Mouse (Mus musculus) liver, embryonic 14.5 days (tissue): ENCODE data around the gene Chst7. TPM values are rescaled to one million over a fixed set of nuclear protein-coding genes. Genes with fewer than 3 reads are reported as not detected.

Source experiments
- ATAC-seq: fragments of 200-750 bp; cut with Nextera tagmentation; 2 replicates; pipeline ENCODE4 v1.8.0; 2017; ENCODE audit warnings: moderate number of reproducible peaks, mild to moderate bottlenecking, moderate library complexity; ENCODE audit not compliant: insufficient read depth
- DNase-seq, 3 experiments: peaks; one replicate each; pipeline ENCODE4 v3.0.0-alpha.2; 2012 to 2013; ENCODE audit warnings: low read depth in 3 of 3, low spot score in 3 of 3
- H3K27ac ChIP-seq: fragments of 300-500 bp; sonication (generic); 2 replicates; pipeline ENCODE4 v1.5.1; 2014; ENCODE audit warnings: moderate library complexity, mild to moderate bottlenecking, control low read depth, inconsistent platforms
- H3K27me3 ChIP-seq: fragments of 300-500 bp; sonication (generic); 2 replicates; pipeline ENCODE4 v1.6.1; 2014; ENCODE audit warnings: mild to moderate bottlenecking, low read length, moderate library complexity; ENCODE audit not compliant: control insufficient read depth, insufficient read depth
- H3K36me3 ChIP-seq: fragments of 300-500 bp; sonication (generic); replicated peaks from 2 replicates; pipeline ENCODE4 v1.6.1; 2014; ENCODE audit warnings: low read depth; ENCODE audit not compliant: control insufficient read depth, insufficient read depth
- H3K4me1 ChIP-seq, 2 experiments: fragments of 200-500 bp in 1 of 2; fragments of 300-500 bp in 1 of 2; sonication (generic) in 1 of 2; replicated peaks; 2 replicates each; pipeline ENCODE4 v1.6.1; 2012 to 2014; ENCODE audit warnings: antibody characterized with exemption in 1 of 2, inconsistent platforms in 1 of 2, low read length in 1 of 2; ENCODE audit not compliant: control insufficient read depth in 2 of 2, insufficient read depth in 2 of 2
- H3K4me2 ChIP-seq: fragments of 300-500 bp; sonication (generic); 2 replicates; pipeline ENCODE4 v1.6.1; 2014; ENCODE audit warnings: low read depth, mild to moderate bottlenecking, control low read depth, moderate library complexity
- H3K4me3 ChIP-seq, 2 experiments: fragments of 200-500 bp in 1 of 2; fragments of 300-500 bp in 1 of 2; sonication (generic) in 1 of 2; 2 replicates each; pipeline ENCODE4 v1.5.1; 2012 to 2014; ENCODE audit warnings: low read depth in 2 of 2, low read length in 2 of 2, mild to moderate bottlenecking in 2 of 2, control low read depth in 1 of 2, inconsistent platforms in 1 of 2, moderate library complexity in 1 of 2; ENCODE audit not compliant: insufficient read depth in 1 of 2
- H3K9ac ChIP-seq: fragments of 300-500 bp; sonication (generic); replicated peaks from 2 replicates; pipeline ENCODE4 v1.6.1; 2014; ENCODE audit warnings: mild to moderate bottlenecking, control low read depth, moderate library complexity
- H3K9me3 ChIP-seq: fragments of 300-500 bp; sonication (generic); 2 replicates; pipeline ENCODE4 v1.6.1; 2016; ENCODE audit warnings: low read length, mixed read lengths; ENCODE audit not compliant: control insufficient read depth
- CTCF ChIP-seq: IDR thresholded peaks from 2 replicates; pipeline ENCODE4 v1.5.1; 2016; ENCODE audit warnings: antibody characterized with exemption, low read depth, control low read depth
- EP300 ChIP-seq: IDR thresholded peaks from 2 replicates; pipeline ENCODE4 v1.6.1; 2016; ENCODE audit warnings: antibody characterized with exemption, low read depth
- WGBS: fragments of 180-500 bp; shearing (Covaris S2); extraction: QIAGEN DNeasy Blood & Tissue Kit; methylation state at CpG from one replicate; pipeline ENCODE4 v1.1.7; 2014; ENCODE audit not compliant: insufficient replicate concordance; 5-methylcytosine and 5-hydroxymethylcytosine counted together
- polyA plus RNA-seq, 2 experiments: library from polyadenylated mRNA; depleted of rRNA in 1 of 2; stranded (reverse) in 1 of 2; unstranded in 1 of 2; fragments of >200 nt; fragmentation: Nextera tagmentation in 1 of 2; extraction: Ambion mirVana in 1 of 2; gene quantifications; 2 replicates each; pipeline versions ENCODE4 v1.2.1 to v1.2.3; 2012 to 2014

Chst7 gene
- polyA plus RNA-seq, 2 experiments, result 0.42 to 0.48 TPM

- TF ChIP-seq EP300, result no peak
- Histone ChIP-seq H3K9me3 (no peaks in the 10 kb centered on the region), H3K4me3 (no peak overlapping the region), H3K4me2 (no peak overlapping the region), H3K27me3 (no peaks in the 10 kb centered on the region), H3K9ac (no peak overlapping the region), H3K36me3 (no peaks in the 10 kb centered on the region), H3K27ac (no peak overlapping the region), H3K4me1 (no peaks in the 10 kb centered on the region)
- no peak for DNase-seq
- no peak for ATAC-seq
Measured at GRCm38 (mm10) chrX:20128951-20129350, 69.6 kb downstream of the Chst7 start.

- H3K36me3 ChIP-seq, result no peaks in the 10 kb centered on the region
- 63% methylated on average over 1 of the region's 1 CpGs for WGBS
- H3K4me1 ChIP-seq, result no peaks in the 10 kb centered on the region
- ATAC-seq, result no peak
- H3K9me3 ChIP-seq, result no peaks in the 10 kb centered on the region
- no peaks in the 10 kb centered on the region for H3K27me3 ChIP-seq
- H3K4me2 ChIP-seq, result no peak overlapping the region
- H3K4me3 ChIP-seq, result no peak overlapping the region
- no peak overlapping the region for H3K9ac ChIP-seq
- H3K27ac ChIP-seq, result no peak overlapping the region
- TF ChIP-seq EP300 (no peak), CTCF (no peak)
- no peak for DNase-seq
Measured at GRCm38 (mm10) chrX:20129466-20129865, 70.1 kb downstream of the Chst7 start.

Other genes with a start within 250 kb of the Chst7 start
- gene Slc9a7, start 232.2 kb downstream of the Chst7 start, polyA plus RNA-seq (2012; rRNA removed), result 0.16 and 0.17 TPM in 2 replicates
- 0.14 and 0.20 TPM in 2 replicates for gene Slc9a7, start 232.2 kb downstream of the Chst7 start, polyA plus RNA-seq (2014; fragmentation: Nextera tagmentation; extraction: Ambion mirVana)